Mouse (Mus musculus) stomach, embryonic 14.5 days (tissue): ENCODE measurements around the gene Gm21293. TPM values are rescaled to one million over a fixed set of nuclear protein-coding genes. Genes with fewer than 3 reads are reported as not detected.

Experiments
- polyA plus RNA-seq: library from polyadenylated mRNA; unstranded; fragments of >200 nt; fragmentation: Nextera tagmentation; extraction: Ambion mirVana; gene quantifications from 2 replicates; pipeline ENCODE4 v1.2.1, GENCODE M21; 2014

Gene Gm21293
- polyA plus RNA-seq, 1 experiment from 2014 or later, result not detected

Other genes with a start within 250 kb of the Gm21293 start
- gene Gm6763, start 8.5 kb downstream of the Gm21293 start, polyA plus RNA-seq, result not detected in 2 replicates
- gene Gm8764, start 17.0 kb downstream of the Gm21293 start, polyA plus RNA-seq, result not detected in 2 replicates
- not detected in 2 replicates for gene Gm21304, start 25.5 kb downstream of the Gm21293 start, polyA plus RNA-seq
- gene Gm21312, start 34.0 kb downstream of the Gm21293 start, polyA plus RNA-seq, result not detected in 2 replicates
- gene Gm20765, start 42.5 kb downstream of the Gm21293 start, polyA plus RNA-seq, result not detected in 2 replicates
- not detected in 2 replicates for gene Gm4340, start 51.1 kb downstream of the Gm21293 start, polyA plus RNA-seq